Mouse (Mus musculus): Measurements from ENCODE around the gene Dync1h1.

The Dync1h1 gene

GRCm38 (mm10) chr12:110601241-110602218, at the start of gene Dync1h1:
TSS of gene Dync1h1 (plus strand) at chr12:110601452.
- peak; percentile 87 for DNase-seq (ENCODE audit: low spot score)

- DNase-seq (ENCODE audit: low spot score), result no peak
These were observed 49.1 kb upstream of the Dync1h1 start for GRCm38 (mm10) chr12:110552113-110552512.

GRCm38 (mm10) chr12:110553362-110553761, 47.9 kb upstream of the Dync1h1 start:
- DNase-seq (ENCODE audit: low spot score), result no peak

GRCm38 (mm10) chr12:110555536-110556240, 45.6 kb upstream of the Dync1h1 start:
- DNase-seq (ENCODE audit: low spot score), result no peak

DNA sequence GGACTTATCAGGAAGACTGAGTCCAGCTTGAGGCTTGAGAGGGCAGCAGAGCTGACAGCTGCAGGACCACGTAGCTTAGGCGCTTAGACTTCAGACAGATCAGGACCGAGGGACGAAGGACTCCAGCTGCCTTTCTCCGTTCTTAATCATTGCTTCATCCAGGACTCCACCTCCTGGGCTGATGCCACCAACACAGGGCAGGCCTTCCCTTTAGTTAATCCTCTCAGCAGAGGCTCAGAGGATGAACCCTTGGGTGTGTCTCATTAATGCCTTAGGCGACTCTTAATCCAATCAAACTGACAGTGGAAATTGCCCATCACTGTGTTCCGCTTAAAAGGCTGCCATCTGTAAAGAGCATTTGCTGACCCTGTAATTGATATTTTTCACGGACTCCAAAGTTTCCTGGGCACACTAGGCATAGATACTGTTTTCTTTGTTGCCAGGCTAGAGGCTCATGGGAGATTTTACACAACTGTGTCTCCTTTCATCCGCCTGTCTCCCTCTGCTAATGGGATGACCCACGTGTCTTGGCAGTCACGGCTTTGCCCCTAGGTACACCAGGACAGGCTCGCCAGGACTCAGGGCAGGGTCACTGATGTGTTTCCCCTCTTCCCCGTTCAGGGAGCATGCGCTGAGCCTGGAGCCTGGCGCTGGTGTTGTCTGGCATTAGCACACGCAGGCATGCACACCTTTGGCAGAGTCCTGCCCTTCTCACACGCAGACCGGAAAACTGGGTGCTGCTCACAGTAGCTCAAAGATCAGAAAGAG, 44.2 kb upstream of the Dync1h1 start:
- no peak for DNase-seq (ENCODE audit: low spot score)

DNA sequence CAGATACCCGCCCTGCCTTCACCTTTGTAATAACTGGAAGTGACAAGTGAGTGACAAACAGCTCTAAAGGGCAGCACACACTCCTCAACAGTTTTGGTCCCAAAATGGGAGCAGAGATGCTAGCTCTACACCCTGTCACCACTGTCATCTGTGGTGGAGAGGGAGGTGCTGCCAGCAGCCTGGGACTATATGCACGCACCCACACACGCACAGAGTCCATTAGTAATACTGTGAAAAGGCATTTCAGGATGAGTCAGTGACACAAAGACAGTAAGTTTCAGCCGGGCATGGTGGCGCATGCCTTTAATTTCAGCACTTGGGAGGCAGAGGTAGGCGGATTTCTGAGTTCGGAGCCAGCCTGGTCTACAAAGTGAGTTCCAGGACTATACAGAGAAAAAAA, 43.1 kb upstream of the Dync1h1 start:
- no peak for DNase-seq (ENCODE audit: low spot score)

- DNase-seq (ENCODE audit: low spot score), result no peak
These were observed 37.9 kb upstream of the Dync1h1 start for GRCm38 (mm10) chr12:110563383-110563782.

- no peak for DNase-seq (ENCODE audit: low spot score)
These were observed 36.4 kb upstream of the Dync1h1 start for GRCm38 (mm10) chr12:110564848-110565247.

- no peak for DNase-seq (ENCODE audit: low spot score)
These were observed 34.9 kb upstream of the Dync1h1 start for GRCm38 (mm10) chr12:110566366-110566765.

GRCm38 (mm10) chr12:110571050-110571449, 30.2 kb upstream of the Dync1h1 start:
- DNase-seq (ENCODE audit: low spot score), result no peak

- DNase-seq (ENCODE audit: low spot score), result no peak
These were observed 28.9 kb upstream of the Dync1h1 start for GRCm38 (mm10) chr12:110572351-110572750.

DNA sequence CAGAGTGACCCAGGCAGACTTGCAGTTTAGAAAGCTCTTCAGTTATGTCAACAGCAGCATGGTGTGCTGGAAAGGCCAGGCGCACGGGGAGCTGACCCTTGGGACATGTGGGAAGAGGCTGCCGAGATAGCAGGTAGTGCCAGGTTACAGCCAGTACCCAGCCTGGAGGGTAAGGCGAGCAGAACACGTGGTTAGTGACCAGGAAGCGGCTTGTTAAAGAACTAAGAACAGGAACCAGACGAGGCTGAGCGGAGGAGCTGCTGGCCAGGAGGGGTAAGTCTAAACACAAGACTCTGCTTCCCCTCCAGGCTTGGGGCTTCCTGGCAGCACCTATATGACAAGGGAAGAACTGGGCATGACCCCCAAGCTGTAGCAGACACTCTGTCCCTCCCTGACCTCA, 27.6 kb upstream of the Dync1h1 start:
- DNase-seq (ENCODE audit: low spot score), result no peak

GRCm38 (mm10) chr12:110575926-110576325, 25.3 kb upstream of the Dync1h1 start:
- no peak for DNase-seq (ENCODE audit: low spot score)

- no peak for DNase-seq (ENCODE audit: low spot score)
These were observed 22.9 kb upstream of the Dync1h1 start for GRCm38 (mm10) chr12:110578333-110578732.

DNA sequence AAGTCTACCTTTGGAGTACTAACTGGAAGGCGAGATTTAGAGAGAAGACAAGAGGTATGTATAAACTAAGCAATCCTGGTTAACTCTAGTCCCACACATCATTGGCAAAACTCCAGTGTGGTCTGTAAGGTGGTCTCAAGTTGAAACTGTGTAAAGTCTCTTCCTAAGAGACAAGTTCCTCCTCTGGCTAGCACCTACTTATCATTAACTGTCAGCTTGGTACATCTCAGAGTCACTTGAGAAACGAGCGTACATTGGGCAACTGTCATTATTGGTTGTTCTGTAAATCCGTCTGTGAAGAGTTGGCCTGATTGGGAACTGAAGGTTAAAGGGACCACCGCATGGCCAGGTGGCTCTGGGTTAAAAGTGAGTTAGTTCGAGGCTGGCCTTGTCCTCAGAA, 12.6 kb upstream of the Dync1h1 start:
- DNase-seq (ENCODE audit: low spot score), result no peak

DNA sequence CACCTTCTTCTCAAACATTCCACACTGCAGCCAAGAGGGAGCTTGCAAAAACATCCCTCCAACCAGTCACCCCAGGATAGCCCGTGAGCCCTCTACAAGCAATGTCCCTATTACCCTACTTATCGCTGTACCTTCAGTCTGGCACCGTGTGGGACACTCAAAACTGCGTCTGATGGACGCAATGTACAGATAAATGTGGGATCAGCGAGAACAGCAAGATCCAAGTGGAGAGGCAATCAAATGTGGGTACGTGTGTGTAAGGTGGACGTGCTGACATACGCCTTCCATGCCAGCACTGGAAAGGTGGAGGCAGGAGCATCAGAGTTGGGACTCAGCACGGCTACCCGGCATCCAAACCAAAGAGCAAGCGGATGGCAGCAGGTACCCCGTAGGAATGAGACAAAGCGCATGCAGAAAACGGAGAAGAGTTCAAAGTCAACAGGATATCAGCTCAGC, 10.4 kb upstream of the Dync1h1 start:
- DNase-seq (ENCODE audit: low spot score), result no peak

DNA sequence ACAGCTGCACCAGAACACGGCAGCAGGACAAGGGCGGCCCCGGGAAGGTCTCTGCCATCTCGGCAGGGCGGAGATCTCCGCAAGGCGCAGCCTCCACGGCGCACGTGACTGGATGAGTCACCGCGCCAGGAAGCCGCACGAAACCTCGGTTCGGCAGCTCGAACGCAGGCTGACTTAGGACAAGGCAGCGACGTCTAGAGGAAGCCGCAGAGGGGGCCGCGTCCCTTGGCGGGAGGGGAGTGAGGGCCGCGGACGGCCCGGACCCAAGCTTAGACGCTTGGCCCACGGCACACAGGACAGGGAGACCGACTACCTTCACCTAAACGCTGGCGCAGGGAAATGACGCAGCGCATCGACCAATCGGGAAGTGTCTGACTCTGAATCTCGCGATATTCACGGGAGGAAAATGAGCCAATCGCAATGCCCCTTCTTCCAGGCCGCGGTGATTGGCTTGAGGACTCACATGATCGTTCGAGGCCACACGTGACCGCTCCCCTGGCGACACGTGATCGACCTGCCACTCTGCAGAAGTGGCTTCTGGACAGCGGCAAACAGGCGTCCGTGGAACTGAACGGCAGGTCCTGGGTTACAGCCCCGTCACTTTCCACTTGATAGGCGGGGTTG, 9.9 kb upstream of the Dync1h1 start:
- peak; percentile 100 for DNase-seq (ENCODE audit: low spot score)

DNA sequence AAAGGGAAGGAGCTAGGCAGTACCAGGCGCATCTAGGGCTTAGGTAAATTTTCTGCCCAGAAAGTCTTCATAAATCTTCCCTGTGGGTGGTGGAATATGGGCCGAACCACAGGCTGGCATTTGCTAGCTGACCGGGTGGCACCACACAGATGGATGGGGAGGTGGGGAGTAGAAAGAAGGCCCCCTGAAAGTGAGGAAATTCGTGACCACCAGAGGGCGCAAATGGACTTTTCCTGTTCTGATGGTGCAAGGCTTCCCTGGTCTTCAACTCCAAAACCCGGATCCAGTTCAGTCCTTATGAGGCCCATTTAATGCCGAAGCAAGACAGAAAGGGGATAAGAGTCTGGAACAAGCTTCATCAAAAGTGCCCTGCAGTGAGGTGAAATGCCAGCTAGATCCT, 2.7 kb upstream of the Dync1h1 start:
- peak; percentile 41 for DNase-seq (ENCODE audit: low spot score)

GRCm38 (mm10) chr12:110599791-110600190, 1.5 kb upstream of the Dync1h1 start:
- no peak for DNase-seq (ENCODE audit: low spot score)

GRCm38 (mm10) chr12:110600225-110600991, 844 bp upstream of the Dync1h1 start:
- peak; percentile 28 for DNase-seq (ENCODE audit: low spot score)

GRCm38 (mm10) chr12:110606161-110606560, 4.9 kb downstream of the Dync1h1 start:
- no peak for DNase-seq (ENCODE audit: low spot score)
